Mouse (Mus musculus) forebrain, embryonic 11.5 days (tissue): ENCODE results near the gene Rab11fip3. TPM values are rescaled to one million over a fixed set of nuclear protein-coding genes. Genes with fewer than 3 reads are reported as not detected.
"Not testable (repeated sequence)": the region's sequence is repeated elsewhere in the genome, so short reads cannot be mapped to it uniquely, and the experiment has no call there.

Source experiments
- ATAC-seq: fragments of 200-750 bp; cut with Nextera tagmentation; replicated peaks from 2 replicates; pipeline ENCODE4 v1.8.0; 2017; ENCODE audit warnings: moderate TSS enrichment; ENCODE audit not compliant: low FRiP score
- DNase-seq: peaks from one replicate; pipeline ENCODE4 v3.0.0-alpha.2; 2017; ENCODE audit warnings: low spot score
- H3K27ac ChIP-seq: fragments of 300-500 bp; sonication (generic); 2 replicates; pipeline ENCODE4 v1.5.1; 2014; ENCODE audit warnings: low read depth, low read length
- H3K27me3 ChIP-seq: fragments of 300-500 bp; sonication (generic); 2 replicates; pipeline ENCODE4 v1.6.1; 2014; ENCODE audit warnings: mild to moderate bottlenecking, low read length, mixed read lengths; ENCODE audit not compliant: control insufficient read depth, insufficient read depth
- H3K36me3 ChIP-seq: fragments of 300-500 bp; sonication (generic); 2 replicates; pipeline ENCODE4 v1.6.1; 2014; ENCODE audit warnings: mild to moderate bottlenecking, low read length, moderate library complexity, mixed read lengths; ENCODE audit not compliant: control insufficient read depth, insufficient read depth
- H3K4me1 ChIP-seq: fragments of 300-500 bp; sonication (generic); replicated peaks from 2 replicates; pipeline ENCODE4 v1.6.1; 2014; ENCODE audit warnings: low read length, mixed read lengths; ENCODE audit not compliant: control insufficient read depth, insufficient read depth
- H3K4me2 ChIP-seq: fragments of 300-500 bp; sonication (generic); 2 replicates; pipeline ENCODE4 v1.6.1; 2014; ENCODE audit warnings: low read depth, mild to moderate bottlenecking, low read length, moderate library complexity, mixed read lengths; ENCODE audit not compliant: severe bottlenecking
- H3K4me3 ChIP-seq: fragments of 300-500 bp; sonication (generic); 2 replicates; pipeline ENCODE4 v1.5.1; 2014; ENCODE audit warnings: low read depth, low read length
- H3K9ac ChIP-seq: fragments of 300-500 bp; sonication (generic); 2 replicates; pipeline ENCODE4 v1.6.1; 2014; ENCODE audit warnings: low read length
- H3K9me3 ChIP-seq: fragments of 300-500 bp; sonication (generic); 2 replicates; pipeline ENCODE4 v1.6.1; 2016; ENCODE audit warnings: low read length, mixed read lengths; ENCODE audit not compliant: control insufficient read depth
- WGBS: fragments of 180-500 bp; shearing (Covaris S2); extraction: QIAGEN DNeasy Blood & Tissue Kit; methylation state at CpG from one replicate; pipeline ENCODE4 v1.1.7; 2014; 5-methylcytosine and 5-hydroxymethylcytosine counted together
- polyA plus RNA-seq: library from polyadenylated mRNA; unstranded; fragments of >200 nt; fragmentation: Nextera tagmentation; extraction: Ambion mirVana; gene quantifications from 2 replicates; pipeline ENCODE4 v1.2.1, GENCODE M21; 2014

The Rab11fip3 gene
- polyA plus RNA-seq, 1 experiment from 2014 or later: 35.1 TPM

DNA sequence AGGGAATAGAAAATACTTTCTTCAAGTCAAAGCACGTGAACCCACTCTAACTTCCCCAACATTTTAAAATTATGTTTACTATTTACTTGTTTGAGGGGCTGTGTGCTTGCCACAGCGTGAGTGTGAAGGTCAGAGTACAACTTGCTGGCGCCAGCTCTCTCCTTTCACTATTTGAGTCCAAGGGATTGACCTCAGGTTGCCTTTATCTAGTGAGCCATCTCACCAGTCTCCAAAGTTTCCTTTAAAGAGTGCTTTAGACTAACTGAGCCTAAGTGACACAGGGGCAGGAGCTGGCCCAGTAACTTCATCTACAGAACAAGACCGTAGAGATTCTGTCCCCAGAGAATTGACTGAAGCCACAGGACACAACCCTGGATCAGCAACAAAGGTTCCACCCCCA is 17.3 kb downstream of the Rab11fip3 start:
- no peak for ATAC-seq
- H3K9ac ChIP-seq: no peak overlapping the region
- H3K9me3 ChIP-seq: no peaks in the 10 kb centered on the region
- H3K36me3 ChIP-seq: no peaks in the 10 kb centered on the region; the same call in 1 of the 2 replicates
- DNase-seq: no peak
- no peaks in the 10 kb centered on the region for H3K27me3 ChIP-seq
- H3K4me1 ChIP-seq: 0 out of 2 replicates have a peak, but pooled peaks cover 2% of the 10 kb centered on the region
- H3K27ac ChIP-seq: no peak overlapping the region
- no peak overlapping the region for H3K4me3 ChIP-seq
- H3K4me2 ChIP-seq: no peak overlapping the region
- 91% methylated on average over 4 of the region's 4 CpGs for WGBS

DNA sequence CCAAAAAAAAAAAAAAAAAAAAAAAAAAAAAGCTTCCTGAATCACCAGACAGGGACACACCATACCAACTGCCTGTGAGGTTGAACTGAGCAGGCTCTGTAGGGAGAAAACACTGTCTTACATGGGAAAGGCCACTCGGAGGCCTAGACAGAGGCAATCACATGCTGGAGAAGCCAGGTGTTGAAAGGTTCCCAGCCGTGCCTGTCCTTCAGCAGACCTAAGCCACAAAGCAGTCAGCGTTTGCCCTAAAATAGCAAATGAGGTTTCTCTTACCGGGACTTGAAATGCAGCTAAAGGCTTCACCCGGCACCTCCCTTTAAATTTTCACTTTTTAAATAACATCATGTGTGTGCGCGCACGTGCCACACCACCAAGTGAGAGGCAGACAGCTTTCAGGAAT is 21.2 kb downstream of the Rab11fip3 start:
- Histone ChIP-seq H3K27me3 (no peaks in the 10 kb centered on the region), H3K27ac (no peak overlapping the region), H3K4me1 (no peaks in the 10 kb centered on the region), H3K4me2 (no peak overlapping the region), H3K9me3 (no peaks in the 10 kb centered on the region), H3K4me3 (no peak overlapping the region), H3K36me3 (no peaks in the 10 kb centered on the region), H3K9ac (no peak overlapping the region)
- 94% methylated on average over 8 of the region's 8 CpGs for WGBS
- no peak for DNase-seq
- no peak for ATAC-seq

DNA sequence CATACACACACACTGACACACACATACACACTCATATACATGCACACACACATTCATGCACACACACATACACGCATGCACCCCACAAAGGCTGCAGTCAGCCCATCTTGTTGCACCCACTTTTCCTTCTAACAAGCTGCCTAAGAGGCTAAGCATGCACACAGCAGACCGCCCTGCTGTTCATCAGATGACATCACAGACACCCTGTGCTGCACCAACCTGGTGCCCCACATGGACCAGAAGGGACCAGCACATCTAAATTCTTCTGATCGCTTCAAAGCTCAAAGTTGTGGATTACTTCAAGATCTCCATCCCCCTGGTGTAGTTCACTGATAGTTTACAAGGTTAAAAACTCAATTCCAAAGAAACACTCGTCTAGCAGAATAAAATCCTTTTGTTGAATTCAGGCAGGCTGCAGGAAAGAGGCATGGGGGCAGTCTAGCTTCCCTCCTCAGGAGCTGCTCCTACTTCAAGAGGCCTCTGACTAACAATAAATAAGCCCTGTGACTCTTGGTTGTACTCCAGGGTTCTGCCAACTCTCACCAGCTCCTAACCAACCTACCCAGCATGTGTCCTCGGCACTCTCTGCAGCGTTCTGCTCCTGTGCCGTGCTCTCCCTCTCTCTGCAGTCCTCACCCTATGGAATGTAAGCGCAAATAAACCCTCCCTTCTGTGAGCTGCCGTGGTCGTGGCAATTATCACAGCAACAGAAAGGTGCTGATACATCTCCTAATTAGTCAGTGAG is 22.9 kb downstream of the Rab11fip3 start:
- H3K36me3 ChIP-seq: no peaks in the 10 kb centered on the region
- 65% methylated on average over 10 of the region's 10 CpGs for WGBS
- no peaks in the 10 kb centered on the region for H3K27me3 ChIP-seq
- H3K9ac ChIP-seq: no peak overlapping the region
- H3K9me3 ChIP-seq: no peaks in the 10 kb centered on the region
- H3K27ac ChIP-seq: no peak overlapping the region
- no peak for ATAC-seq
- no peaks in the 10 kb centered on the region for H3K4me1 ChIP-seq
- no peak overlapping the region for H3K4me3 ChIP-seq
- DNase-seq: no peak
- H3K4me2 ChIP-seq: no peak overlapping the region

DNA sequence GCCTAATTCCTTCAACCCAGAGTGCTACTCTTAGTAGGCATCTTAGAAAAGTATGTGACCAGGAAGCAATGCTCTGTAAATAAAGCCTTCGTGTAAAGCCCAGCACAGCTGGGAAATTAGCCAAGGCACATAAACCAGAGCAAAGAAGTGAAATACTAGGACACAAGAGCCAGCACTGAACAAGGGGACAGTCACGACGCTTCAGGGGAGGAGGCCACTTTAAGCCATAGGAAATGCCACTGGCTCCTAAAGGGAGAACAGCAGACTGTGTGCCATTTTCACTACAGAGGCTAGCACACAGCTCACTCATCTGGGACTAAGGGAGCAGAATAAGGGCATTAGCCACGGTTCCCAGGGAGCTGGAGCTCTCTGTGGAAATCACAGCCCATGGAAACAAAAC is 24.1 kb downstream of the Rab11fip3 start:
- ATAC-seq (no peak), DNase-seq (no peak)
- no peak overlapping the region for H3K4me3 ChIP-seq
- 81% methylated on average over 4 of the region's 4 CpGs for WGBS
- no peak overlapping the region for H3K4me2 ChIP-seq
- no peaks in the 10 kb centered on the region for H3K4me1 ChIP-seq
- no peak overlapping the region for H3K27ac ChIP-seq
- no peaks in the 10 kb centered on the region for H3K27me3 ChIP-seq
- no peaks in the 10 kb centered on the region for H3K9me3 ChIP-seq
- H3K9ac ChIP-seq: no peak overlapping the region
- H3K36me3 ChIP-seq: no peaks in the 10 kb centered on the region

DNA sequence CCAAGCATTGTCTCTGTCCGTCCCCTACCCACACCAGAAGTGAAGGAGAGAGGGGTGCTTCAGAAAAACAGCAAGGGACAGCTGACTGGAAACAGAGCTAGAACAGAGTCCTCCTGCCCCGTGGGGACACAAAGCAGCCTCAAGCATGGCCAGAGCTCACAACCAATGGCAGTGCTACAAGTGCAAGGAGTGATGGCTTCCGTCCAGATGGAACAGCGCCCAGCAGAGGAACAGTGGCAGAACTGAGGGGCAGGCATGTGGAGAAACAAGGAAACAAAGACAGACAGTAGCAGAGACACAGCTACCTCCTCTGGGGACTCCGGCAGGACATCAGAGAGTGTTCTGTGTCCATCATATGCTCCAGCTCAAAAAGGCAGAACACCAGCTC is 26.1 kb downstream of the Rab11fip3 start:
- Histone ChIP-seq H3K4me1 (no peaks in the 10 kb centered on the region), H3K9ac (0 out of 2 replicates have a peak overlapping the region, but pooled peaks have one; percentile 32), H3K4me2 (no peak overlapping the region), H3K36me3 (no peaks in the 10 kb centered on the region), H3K4me3 (no peak overlapping the region), H3K27ac (0 out of 2 replicates have a peak overlapping the region, but pooled peaks have one; percentile 20), H3K9me3 (no peaks in the 10 kb centered on the region), H3K27me3 (no peaks in the 10 kb centered on the region)
- WGBS: 72% methylated on average over 5 of the region's 5 CpGs
- ATAC-seq (no peak), DNase-seq (no peak)

DNA sequence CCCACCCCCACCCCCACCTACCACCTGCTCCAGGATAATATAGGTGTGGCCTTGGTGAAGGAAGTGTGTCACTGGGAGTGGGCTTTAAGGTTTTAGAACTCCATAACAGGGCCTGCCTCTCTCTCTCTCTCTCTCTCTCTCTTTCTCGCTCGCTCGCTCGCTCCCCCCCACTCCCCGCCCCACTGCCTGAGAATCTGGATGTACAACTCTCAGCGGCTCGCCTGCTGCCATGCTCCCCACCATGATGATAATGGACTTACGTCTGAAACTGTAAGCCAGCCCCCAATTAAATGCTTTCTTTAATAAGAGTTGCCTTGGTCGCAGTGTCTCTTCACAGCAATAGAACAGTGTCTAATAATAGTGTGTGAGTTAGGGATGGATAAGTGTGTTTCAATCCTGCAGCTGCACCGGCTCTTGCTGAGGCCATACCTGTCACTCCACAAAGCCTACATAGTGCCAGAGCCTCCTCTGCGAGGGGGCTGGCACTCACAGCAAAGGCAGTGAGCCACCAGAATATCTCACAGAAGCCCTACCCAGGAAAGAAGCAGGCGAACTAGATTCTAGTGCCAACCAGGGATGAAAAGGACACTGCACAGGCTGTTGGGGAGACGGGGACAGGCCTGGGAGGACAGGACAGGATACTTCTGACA is 26.6 kb downstream of the Rab11fip3 start:
- WGBS: 74% methylated on average over 13 of the region's 13 CpGs
- H3K36me3 ChIP-seq: no peaks in the 10 kb centered on the region
- H3K9me3 ChIP-seq: no peaks in the 10 kb centered on the region
- H3K27ac ChIP-seq: 0 out of 2 replicates have a peak overlapping the region, but pooled peaks have one; percentile 20
- no peak for DNase-seq
- no peaks in the 10 kb centered on the region for H3K4me1 ChIP-seq
- H3K4me3 ChIP-seq: no peak overlapping the region
- no peak overlapping the region for H3K4me2 ChIP-seq
- H3K9ac ChIP-seq: 0 out of 2 replicates have a peak overlapping the region, but pooled peaks have one; percentile 32
- H3K27me3 ChIP-seq: no peaks in the 10 kb centered on the region
- ATAC-seq: no peak

DNA sequence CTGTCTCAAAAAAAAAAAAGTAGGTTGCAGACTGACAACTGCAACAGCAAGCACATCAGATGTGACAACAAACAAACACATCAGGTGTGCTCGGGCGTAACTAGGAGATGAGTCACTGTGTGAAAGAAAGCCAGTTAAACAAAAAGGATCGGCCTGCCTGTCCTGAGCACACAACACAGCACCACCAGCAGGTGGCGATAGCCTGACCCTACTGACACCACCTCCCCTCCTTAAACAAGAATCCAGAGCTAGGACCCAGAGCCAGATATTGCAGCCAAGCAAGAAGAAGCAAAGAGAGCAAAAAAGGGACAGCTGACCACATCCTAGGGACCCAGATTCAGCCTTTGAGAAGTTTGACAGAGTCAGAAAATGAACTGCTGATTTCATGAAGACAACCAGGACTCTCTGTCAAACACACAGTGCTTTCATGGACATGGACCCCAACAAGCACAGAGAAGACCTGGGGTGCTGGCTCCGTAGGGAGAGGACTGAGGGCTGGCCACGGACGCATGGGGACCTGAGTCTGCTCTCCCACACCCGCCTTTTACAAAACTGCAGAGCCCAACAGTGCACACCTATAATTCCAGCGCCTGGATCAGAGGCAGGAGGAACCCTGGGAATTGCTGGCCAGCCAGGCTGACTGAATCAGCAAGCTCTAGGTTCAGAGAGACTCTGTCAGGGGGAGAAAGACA is 28.1 kb downstream of the Rab11fip3 start:
- no peaks in the 10 kb centered on the region for H3K36me3 ChIP-seq
- ATAC-seq: 0 out of 2 replicates have a peak, but pooled peaks have one; percentile 24
- H3K27me3 ChIP-seq: no peaks in the 10 kb centered on the region
- H3K27ac ChIP-seq: no peak overlapping the region
- no peaks in the 10 kb centered on the region for H3K9me3 ChIP-seq
- WGBS: 58% methylated on average over 9 of the region's 9 CpGs
- no peak overlapping the region for H3K9ac ChIP-seq
- no peak overlapping the region for H3K4me3 ChIP-seq
- no peak overlapping the region for H3K4me2 ChIP-seq
- no peaks in the 10 kb centered on the region for H3K4me1 ChIP-seq
- peak; percentile 69 for DNase-seq

DNA sequence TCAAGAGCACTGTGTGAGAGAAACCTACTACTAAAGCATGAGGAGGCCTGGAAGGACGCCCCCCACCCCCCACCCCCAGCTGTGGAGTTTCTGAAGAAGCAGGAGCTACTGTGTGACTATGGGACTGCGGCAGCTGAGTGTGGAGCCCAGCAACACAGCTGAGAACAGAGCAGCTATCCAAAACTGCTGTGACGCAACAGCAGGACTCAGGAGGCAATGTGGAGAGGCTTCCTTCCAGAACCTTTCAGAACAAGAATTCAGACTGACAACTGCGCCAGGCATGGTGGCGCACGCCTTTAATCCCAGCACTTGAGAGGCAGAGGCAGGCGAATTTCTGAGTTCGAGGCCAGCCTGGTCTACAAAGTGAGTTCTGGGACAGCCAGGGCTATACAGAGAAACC is 28.6 kb downstream of the Rab11fip3 start:
- 86% methylated on average over 8 of the region's 8 CpGs for WGBS
- not testable (repeated sequence) for H3K27me3 ChIP-seq, H3K4me1 ChIP-seq, H3K4me3 ChIP-seq, H3K4me2 ChIP-seq, ATAC-seq, H3K9ac ChIP-seq, H3K9me3 ChIP-seq, H3K27ac ChIP-seq, DNase-seq, H3K36me3 ChIP-seq
